Mouse (Mus musculus) right cerebral cortex, postnatal 4 days (tissue): ENCODE data around the gene Jarid2.

Experiments
- DNase-seq: peaks from one replicate; pipeline ENCODE4 v3.0.0-alpha.2; 2022

The Jarid2 gene

DNA sequence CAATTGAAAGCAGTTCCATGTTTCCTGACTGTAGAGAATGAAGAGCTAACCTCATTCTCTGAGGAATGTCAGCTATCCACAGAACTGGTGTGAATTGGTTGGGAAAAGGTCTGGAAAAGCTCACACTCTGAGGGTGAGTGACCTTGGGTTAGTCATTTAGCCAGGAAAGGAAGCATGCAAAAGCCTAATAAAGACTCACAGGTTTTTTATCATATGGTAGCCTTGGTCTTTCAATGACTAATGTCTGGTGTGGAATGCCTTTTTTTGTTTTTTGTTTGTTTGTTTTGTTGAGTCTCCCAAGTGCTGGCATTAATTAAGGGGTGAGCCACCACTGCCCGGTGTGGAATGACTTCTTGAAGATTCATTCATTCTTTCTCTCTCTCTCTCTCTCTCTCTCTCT lies 55.3 kb downstream of the Jarid2 start:
- no peak for DNase-seq

DNA sequence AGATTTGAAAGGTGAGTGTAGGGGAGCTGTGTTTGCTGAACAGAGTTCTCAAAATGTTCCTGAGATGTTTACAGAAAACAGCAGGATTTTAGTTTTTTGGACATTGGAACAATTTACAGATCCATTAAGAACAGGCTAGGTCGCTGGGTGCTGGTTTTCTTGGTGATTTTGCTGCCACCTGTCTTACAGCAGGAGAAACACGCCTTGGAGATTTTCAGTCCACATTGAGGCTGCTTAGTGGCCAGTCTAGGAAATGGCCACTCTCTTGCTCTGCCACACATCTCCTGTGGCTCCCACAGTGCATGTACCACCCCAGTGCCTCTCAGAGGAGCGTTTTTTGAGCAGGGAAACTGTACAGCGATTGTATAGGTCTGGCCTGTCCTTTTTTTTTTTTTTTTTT lies 57.0 kb downstream of the Jarid2 start:
- DNase-seq: peak; percentile 21

DNA sequence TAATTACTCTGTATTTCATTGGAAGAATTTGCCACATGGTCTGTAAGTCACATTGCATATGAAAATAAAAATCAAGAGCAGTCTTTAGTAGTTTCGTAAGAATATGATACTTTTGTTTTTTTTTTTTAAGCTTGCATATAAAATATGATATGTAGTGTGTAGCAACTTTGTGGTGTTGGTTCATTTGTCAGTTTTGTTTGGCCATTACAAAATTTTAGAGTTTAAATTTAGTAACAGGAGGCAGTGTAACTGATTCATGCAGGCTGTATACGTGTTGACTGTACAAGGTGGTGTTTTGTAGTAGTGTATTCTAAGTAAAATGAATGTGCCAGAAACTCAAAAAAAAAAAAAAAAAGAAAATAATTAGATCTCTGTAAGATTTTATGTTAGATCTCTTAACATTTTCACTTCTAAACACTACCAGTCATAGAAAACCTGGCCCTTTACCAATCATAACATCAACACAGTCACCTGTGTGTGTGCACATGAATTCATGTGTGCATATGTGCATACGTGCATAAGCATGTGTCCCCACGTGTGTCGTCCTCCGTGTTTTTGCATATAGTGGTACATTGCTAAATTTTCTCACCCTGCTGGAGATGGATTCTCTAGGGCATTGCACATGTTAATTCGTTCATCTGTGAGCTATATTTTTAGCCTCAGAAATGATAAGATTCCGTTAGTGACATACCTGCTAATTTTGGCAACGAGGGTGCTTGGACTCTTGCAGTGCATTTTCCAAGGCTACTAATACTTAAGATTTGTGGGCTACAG lies 59.3 kb downstream of the Jarid2 start:
- no peak for DNase-seq

DNA sequence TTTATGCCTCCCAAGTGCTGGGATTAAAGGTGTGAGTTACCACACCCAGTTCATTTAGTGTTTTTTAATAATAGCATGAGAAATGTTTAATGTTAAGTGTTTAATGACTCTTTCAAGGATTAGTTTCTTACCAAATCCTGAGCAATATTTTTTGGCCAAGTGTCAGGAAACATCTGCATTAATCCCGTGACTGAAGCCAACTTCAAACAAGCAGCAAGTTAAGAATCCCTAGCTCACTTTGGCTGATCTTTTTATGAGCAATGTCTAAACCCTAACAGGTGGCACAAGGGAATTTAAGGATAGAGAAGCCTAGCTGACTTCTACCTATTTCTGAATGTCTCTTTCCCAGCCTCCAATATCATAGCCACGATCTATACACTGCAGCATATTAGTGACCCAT lies 60.7 kb downstream of the Jarid2 start:
- no peak for DNase-seq

DNA sequence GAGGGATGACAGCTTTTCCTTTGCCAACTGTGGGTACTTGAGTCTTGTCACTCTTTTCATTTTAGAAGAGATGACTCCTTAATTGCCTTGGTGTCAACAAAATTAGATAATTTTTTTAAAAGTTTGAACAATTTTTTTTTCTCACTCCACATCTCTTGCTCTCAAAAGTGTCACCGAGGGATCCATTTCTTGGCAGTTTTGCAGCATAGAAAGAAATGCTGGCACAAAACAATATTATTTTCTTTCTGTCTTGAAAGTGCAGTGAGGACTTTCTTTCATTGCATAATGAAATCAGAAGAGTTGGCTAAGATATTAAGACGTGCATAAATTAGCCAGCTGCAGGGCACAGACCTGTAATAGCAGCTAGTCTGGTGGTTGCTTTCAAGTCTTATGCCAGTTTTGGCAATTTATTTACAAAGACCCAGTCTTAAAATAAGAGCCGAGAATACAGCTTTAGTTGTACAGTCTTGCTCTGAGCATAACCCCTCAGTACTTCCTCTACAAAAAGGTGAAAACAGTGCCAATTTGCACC lies 63.2 kb downstream of the Jarid2 start:
- DNase-seq: no peak

DNA sequence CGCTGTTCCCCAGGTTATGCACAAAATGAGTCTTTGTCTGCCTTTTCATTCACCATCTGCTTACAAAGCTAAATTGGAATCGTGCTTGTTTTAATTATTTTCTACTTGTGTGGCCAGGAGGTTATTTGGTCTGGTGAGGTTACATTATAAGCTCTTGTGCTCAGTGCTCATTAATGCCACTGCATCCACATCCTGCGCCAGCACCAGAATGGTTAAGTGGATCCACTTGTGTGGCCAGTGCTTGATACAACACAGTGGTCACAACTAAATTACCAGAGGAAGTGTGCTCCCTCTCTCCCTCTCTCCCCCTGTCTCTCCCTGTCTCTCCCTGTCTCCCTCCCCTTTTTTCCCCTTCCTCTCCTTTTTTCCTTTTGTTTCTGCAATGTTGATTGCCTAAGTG lies 66.6 kb downstream of the Jarid2 start:
- DNase-seq: no peak

DNA sequence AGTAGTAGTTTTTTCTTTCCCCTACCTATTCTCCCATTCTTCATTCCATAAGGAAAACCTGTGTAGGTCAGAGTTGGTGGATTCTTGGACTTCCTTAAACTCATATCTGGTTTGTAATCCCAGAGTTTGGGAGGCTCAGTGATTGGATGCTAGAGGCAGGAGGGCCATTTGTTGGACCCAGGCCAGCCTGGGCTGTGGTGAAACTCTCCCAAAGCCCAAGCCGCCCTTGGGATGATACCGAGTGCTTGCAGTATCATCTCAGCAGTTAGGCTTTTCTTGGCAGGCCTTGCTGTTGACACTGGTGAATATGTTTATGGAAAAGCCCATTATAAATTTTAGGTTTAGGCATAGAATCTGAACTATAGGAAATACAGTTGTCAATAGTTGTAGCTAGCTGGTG lies 67.5 kb downstream of the Jarid2 start:
- peak; percentile 15 for DNase-seq

DNA sequence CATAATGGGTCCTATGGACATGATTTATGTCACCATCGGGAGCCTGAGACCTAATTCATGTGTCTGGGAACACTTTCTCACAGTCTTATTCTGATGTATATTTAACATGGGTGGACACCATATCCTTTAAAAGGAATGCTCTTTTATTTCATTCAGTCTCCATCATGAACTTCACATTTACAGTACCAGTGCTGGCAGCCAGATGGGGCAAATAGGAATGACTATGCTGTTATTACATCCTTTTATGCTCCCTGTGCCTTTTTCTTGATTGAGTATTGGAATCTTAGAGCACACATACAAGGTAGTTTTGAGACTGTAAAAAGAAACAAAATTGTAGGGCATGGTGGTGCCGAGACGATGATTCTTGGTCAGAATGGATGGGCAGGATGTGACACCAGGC lies 69.0 kb downstream of the Jarid2 start:
- no peak for DNase-seq

DNA sequence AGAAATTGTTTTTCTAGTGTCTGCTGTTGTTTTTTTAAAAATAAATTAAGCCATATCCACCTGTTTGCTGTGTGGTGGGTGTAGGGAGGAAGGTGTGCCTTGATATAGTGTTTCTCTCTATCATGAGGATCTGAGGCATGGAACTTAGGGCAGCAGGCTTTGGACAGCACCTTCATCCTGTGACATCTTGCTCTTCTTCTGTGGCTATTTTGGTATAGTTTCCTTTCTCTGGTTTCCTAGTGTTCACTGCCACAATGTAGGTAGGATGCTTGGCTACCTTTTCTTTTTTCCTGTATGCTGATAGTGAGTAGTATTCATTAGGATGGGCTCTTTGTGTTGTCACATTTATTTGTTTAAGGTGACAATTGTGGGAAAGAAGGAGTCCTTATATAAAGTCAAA lies 69.9 kb downstream of the Jarid2 start:
- no peak for DNase-seq

DNA sequence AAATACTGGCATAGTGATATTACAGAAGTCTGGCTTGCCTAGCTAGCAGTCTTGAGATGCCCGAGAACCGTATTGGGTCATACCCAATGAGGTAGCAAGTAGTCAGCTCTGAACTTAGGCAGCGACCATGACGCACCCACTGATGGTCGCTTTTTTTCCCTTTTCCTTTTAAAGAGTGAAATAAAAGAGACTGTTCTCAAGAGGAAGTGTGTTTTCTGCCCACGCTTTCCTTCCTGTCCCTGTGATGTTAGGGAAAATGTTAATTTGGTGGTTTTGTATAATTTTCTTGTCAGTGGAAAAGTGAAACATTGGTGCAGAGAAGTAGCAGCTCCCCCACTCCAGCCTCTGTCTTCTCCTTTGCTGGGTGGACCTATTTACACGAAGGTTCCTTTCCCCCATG lies 70.8 kb downstream of the Jarid2 start:
- no peak for DNase-seq

DNA sequence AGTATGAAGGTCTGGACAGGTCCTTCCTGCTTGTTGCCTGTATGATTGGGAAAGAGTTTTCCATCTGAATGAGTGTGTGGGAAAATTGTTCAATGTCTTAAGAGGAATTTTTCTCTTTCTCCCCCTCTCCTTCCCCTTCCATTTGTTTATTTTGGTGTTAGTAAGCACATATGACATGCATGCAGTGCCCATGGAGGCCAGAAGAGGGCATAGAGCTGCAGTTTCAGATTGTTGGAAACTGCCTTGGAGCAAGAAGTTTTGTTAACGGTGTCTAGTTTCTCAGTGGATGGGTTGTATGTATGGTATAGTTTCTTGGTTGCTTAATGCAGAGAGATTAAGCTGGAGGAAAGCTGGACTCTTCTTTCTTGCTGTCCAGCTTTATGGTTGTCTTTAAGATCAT lies 75.6 kb downstream of the Jarid2 start:
- DNase-seq: peak; percentile 65

DNA sequence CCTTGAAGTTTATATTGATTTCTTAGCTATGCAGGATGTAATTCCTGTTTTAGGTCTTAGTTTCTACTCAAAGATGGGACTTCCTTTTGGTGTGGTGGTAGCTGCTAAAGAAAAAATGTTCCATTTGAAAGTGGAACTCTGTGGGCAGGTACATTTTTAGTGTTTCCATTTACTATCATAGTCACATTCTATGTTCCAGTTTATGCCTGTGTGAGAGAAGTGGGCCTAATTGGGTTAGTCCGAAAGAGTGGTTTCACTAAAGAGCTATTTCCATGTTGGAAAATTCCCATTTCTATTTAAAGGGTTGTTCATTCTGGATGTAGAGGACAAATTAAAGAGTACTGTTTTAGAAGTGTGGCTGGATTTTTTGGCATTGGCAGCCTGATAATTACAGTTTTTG lies 79.0 kb downstream of the Jarid2 start:
- DNase-seq: no peak

DNA sequence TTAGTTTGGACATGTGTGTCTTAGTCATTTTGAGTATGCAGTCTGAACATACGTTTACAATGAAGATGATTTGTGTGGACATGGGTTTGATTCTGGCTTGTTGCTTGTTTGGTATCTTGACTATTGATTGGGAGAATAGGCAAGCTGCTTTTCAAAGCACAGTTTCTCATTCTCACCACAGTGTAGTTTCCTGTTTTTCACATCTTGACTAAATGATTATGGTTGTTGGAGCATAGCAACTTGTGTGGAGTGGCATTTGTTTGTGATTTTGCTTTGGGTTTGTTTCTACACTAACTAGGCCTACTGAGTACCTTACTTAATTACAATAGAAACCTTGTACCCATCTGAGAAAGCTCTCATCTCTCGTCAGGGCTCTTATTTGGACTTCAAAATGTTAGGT lies 81.7 kb downstream of the Jarid2 start:
- DNase-seq: no peak

DNA sequence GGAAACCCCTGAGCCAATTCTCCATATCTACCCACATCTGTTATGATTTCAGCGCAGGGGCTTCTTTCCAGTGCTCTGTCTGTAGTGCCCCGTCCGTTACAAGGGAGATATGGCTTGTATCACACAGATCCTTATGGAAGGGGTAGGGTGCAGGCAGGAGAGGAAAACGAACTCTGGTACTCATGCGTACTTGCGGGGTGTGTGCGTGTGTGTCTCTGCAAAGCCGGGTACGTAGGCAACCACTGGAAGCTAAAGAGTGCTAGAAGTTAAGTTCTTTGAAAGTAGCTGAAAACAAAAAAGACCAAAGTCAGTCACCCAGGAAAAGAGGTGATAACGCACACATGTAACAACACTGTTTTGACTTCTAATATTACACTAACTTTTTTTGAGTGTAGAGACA lies 82.3 kb downstream of the Jarid2 start:
- no peak for DNase-seq

DNA sequence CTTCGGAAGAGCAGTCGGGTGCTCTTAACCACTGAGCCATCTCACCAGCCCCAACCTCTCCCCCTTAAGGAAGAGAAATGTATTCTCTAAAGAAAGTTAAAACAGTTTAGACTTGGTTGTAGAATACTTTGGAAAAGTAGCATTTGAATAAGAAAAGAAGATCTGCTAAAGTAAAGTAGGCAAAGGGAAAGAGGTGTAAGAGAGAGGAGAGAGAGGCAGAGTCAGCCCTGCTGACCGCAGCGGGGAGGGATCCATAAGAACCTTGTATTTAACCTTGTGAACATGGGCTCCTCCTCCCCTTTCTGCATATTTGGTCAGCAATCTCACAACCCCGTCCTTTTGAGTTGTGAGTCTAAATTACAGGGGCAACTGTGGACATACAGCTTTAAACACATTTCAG lies 83.1 kb downstream of the Jarid2 start:
- no peak for DNase-seq

DNA sequence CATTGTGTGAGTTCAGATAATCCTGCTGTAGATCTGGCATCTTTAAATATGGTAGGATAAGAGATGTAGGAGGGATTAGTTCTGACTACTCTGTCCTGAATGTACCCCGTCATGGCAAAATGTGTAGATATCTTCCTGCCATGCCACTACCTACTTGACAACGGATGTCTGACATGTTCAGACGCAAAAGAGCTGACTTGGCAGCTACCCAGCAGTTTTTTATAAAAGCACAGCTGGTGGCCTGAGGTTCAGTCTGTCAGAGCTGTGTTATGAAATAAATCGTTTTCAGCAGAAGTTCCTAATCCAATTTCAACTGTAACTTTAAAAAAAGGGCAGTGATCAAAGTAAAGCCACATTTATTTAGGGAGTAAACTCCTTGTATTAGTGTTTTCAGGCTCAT lies 90.1 kb downstream of the Jarid2 start:
- DNase-seq: no peak

DNA sequence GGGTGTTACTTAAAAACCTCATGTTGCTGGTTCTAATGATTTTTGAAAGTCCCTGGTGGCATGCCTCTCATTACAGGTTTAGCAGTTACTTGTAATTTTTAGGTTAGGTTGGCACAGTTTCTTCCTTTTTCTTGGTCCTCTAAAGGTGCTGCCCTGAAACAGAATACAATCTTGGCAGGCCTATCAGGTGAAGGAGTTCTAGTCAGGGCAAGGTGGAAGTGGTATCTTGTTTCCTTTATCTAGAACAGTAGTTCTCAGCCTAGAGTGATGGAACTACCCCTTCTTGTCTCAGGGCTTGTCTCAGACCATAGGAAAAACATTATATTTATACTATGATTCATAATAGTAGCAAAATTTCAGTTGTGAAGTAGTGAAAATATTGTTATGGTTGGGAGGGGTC lies 93.3 kb downstream of the Jarid2 start:
- DNase-seq: no peak

DNA sequence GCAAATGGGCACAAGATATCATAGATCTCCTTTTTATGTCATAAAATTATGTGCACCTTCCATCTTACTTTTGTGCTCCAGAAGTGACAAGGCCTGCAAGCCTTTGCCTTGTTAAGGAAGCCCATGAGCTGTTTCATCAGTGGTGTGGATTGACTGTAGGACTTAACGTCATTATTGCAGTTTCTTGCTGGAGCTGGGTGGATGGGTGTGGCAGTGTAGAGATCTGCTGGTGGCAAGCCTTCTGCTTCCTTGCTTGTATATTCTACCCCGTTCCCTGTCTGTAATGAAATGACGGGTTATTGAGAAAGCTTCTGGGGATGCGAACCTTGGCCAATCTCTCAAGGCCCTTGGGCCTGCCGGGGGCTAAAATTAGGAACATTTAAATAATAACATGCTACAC lies 99.6 kb downstream of the Jarid2 start:
- no peak for DNase-seq

DNA sequence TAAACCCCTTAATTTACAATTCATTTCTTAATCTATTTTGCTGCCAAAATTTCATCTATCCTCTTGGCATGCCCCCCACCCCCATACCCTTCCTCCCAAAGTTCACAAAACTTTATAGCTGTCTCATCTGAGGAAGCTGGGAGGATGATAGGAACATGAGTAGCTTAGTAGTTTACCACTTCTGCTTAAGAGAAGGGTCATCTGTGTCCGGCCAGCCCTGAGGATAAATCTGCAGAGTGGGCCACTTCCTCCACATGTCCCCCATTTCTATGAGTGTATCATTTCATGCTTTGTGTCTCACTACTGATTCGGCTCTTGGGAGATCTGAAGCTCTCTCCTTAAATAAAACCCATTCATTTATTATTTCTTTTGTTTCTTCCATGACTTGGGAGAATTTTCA lies 102.8 kb downstream of the Jarid2 start:
- no peak for DNase-seq

DNA sequence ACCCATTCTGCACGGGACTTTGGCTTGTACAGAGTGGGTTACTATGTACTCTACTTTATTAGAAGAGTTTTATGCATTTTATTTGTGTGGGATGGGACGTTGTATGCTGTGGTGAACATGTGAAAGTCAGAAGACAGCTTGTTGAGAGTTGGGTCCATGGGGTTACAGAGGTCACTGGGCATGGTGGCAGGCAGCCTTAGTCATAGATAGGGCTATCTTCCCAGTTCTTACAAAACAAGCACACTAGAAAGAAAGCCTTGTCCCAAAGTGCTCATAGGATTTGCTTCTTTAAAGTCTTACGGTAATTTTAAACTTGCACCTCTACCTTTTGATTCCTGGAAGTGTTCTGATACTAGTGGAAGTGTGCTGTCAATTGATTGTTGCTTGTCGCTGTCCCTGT lies 103.6 kb downstream of the Jarid2 start:
- no peak for DNase-seq

DNA sequence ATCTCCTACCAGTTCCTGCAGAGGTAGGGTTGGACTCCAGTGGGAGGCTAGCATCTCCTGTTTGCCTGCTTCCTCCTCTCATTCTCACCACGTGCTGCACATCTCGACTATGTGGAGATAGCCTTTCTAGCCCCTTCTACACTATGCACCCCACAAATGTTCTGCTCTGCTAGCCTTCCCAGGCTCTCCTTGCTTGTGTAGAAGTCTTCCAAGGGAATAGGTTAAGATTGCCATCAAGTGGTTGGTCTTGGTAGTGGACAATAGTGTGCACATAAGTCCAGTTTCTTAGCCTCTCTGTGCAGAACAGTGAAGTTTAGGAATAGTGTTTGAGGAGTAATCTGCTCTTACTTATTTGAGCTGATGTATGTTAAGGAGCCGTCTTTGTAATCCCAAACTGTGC lies 104.1 kb downstream of the Jarid2 start:
- no peak for DNase-seq

DNA sequence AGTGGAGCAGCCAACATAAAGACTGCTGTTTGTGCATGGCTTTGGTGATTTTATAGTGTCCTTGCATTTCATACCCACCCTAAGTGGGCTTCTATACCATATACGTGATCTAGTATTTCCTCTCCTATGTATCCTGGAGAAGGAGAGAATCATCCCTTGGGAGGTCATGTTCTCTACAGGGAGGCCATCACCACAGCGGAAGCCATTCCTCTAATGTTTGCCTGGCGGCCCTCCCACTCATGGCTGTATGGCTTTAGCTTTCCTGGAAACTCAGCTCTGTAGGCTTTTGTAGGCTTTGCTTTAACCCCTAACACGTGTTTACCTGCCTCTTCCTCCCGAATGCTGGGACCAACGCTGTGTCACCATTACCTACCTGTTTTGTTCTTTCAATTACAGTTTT lies 108.2 kb downstream of the Jarid2 start:
- DNase-seq: no peak

DNA sequence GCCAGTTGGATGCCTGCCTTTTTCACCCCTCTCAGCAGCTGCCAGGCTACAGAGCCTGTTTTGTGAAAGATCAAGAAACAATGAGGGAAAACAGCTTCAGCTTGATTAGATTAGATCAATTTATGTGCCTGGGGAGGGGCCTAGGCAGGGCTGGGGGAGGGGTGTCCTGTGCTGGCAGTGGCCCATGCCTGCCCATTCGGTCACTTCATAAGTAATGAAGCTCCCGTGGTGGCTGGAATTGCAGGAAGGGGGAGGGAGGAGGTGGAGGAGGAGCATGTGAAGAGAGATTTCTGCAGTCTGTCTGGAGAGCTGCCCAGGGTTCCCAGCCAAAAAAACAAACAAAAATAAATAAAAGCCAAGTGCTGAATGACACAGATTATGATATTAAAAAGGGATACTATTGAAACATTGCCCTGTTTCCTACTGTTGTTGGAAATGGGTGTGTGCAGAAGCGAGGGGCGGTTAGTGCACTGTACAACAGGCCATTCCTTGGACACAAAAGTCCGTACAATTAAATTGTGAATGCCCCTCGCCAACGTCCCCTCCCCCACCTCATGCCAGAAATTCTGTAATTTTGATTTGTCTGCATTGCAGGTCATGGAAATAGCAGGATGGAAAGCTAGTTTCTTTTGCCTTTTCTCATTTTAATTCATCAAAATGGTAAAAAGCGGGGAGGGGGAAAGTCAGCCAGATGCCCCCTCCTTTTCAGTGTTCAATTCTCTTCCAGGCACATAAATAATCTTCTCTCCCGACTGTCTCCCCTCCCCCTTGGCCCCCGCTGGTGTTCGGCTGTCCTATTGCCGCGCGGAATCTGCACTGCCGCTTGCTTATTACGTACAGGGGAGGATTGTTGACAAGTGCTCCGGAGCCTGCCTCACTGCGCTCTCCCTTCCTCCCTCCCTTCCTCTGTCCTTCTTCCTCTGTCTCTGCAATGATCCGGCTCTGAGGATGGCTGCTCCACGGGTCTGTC lies 110.9 kb downstream of the Jarid2 start:
- DNase-seq: peak; percentile 72

DNA sequence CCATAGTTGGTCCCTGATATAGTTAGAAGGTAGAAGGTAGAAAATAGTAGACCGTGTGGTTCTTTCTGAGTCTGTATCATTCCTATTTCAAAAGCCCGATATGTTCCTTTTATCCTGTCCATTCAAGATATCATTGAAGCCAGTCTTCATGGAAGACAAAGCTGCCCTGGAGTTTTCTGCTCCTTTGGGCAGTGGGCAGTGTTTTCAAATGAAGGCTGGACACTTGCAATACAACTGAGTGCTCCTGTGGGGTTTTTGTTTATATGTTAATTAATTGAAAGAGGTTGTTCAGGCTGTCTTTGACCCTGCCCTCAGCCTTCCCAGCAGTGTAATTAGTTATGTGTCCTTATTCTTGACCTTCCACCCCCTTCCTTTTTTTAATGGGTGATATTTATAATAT lies 122.2 kb downstream of the Jarid2 start:
- DNase-seq: no peak
